Mouse (Mus musculus): ENCODE measurements at regions not wholly inside any gene's neighbourhood (a gene's known extent, or its start where the extent isn't known, plus 50 kb on each side); places are given as distances from the start of the nearest gene placed in this dataset.
A peak's percentile ranks its signal among the peaks of the same experiment; 100 is the strongest.

DNA sequence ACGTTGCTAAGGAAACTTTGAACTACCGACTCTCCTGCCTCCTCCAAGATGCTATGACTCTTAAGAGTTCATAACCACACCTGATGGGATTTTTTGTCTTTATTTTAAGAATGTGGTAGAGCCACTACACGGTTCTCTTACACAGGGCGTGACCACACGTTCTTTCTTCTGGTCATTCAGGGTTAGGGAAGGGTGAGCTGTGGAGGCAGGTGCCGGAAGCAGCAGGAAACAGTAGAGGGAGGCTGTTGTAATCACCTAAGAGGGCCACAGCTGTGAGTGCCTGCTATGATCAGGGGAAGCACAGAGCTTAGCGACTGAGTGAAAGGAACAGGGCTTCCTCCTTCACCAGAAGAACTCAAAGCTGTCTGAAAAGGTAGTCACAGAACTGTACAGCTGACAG lies 50.6 kb upstream of the Larp1 start:
- DNase-seq (ENCODE audit: low read depth) = no peak

GRCm38 (mm10) chr11:57956909-57957308 lies 52.0 kb upstream of the Larp1 start:
- no peak for DNase-seq (ENCODE audit: low read depth)

- DNase-seq (ENCODE audit: low read depth) = no peak
Measured at GRCm38 (mm10) chr11:57956076-57956475, 52.8 kb upstream of the Larp1 start.

DNA sequence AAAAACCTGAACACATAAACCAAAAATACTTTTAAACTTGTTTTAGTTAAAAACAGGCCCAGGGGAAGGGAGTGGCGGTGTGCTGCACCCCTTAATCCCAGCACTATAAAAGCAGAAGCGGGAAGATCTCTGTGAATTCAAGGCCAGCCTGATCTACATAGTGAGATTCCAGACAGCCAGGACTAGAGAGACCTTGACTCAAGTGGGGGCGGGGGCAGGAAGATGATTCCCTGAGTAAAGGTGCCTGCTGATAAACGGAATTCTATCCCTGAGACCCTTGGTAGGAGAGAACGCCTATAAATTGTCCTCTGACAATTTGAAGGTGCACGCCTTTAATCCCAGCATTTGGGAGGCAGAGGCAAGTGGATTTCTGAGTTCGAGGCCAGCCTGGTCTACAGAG lies 53.4 kb upstream of the Larp1 start:
- no peak for DNase-seq (ENCODE audit: low read depth)

DNA sequence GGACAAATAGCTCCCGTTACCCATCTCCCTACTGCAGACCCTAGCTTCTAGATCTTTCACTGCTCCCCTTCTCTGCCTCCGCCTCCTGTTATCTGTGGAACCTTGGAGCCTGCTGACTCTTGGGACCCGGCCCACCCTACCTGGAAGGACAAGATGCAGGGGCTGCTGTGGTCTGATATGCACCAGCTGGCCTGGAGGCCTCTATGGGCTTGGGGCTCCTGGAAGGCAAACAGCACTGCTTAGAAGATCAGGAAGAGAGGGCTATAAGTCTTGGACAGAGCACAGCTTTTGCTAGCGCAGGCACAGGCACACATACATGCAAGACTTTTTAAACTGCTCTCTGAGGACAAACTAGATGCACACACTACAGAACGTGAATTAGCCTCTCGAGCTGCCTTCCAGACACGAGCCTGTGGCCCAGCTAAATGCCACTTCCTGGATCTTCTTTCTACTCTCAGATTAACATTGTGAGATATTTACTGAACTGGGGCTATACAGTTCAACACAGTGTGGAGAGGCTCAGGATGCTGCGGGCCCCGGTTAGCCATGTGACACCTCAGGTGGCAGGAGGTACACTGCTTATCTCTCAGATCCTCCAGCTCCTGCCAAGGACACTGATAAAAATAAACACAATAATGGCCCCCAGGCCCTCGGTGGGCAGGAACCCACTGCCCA lies 54.2 kb upstream of the Larp1 start:
- no peak for DNase-seq (ENCODE audit: low read depth)

- no peak for DNase-seq (ENCODE audit: low read depth)
Measured at GRCm38 (mm10) chr11:57953694-57954093, 55.2 kb upstream of the Larp1 start.

GRCm38 (mm10) chr11:57952619-57953018 lies 56.2 kb upstream of the Larp1 start:
- DNase-seq (ENCODE audit: low read depth) = no peak

- no peak for DNase-seq (ENCODE audit: low read depth)
Measured at GRCm38 (mm10) chr11:57951541-57952326, 57.1 kb upstream of the Larp1 start.

GRCm38 (mm10) chr11:57950989-57951388 lies 57.9 kb upstream of the Larp1 start:
- no peak for DNase-seq (ENCODE audit: low read depth)

DNA sequence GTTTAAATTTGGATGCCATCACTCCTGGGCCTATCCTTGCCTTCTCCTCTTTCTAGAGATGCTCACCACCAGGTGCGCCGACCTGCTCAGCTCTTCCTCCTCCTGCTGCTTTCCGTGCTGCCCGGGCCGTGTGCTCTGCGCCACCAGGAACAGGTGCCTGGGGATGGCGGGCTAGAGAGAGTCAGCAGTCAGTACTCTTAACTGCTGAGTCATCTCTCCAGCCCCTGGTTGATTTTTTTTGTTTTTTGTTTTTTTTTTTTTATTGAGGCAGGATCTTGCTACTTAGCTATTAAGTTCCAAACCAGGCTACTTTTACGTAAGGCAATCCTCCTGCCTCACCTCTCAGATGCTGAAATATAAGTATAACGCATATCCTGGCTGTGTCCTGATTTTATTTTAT lies 59.8 kb upstream of the Larp1 start:
- no peak for DNase-seq (ENCODE audit: low read depth)

- no peak for DNase-seq (ENCODE audit: low read depth)
Measured at GRCm38 (mm10) chr11:57947347-57947746, 61.5 kb upstream of the Larp1 start.

DNA sequence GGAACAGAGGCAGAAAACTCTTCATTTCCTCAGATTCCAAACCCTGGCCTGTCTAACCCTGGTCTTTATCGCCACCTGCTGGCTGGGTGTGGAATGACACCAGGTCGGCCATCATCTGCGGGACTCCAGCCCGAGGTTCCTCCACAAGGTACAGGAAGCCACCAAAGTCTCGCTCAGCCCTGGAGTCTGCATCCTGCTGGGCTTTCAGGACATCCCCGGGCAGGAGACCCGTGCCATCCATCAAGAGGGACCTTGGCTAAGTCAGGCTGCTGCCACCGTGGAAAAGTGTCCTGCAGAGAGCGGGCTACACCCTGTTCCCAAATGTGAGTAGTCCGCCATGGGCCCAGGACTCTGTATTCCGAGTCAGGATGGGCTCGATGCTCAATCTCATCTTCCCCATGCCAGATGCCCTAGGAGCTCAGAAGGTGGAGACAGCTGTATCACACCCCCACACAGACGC lies 74.4 kb upstream of the Larp1 start:
- peak; percentile 27 for DNase-seq (ENCODE audit: low read depth)

- no peak for DNase-seq (ENCODE audit: low read depth)
Measured at GRCm38 (mm10) chr11:57933065-57933464, 75.8 kb upstream of the Larp1 start.

DNA sequence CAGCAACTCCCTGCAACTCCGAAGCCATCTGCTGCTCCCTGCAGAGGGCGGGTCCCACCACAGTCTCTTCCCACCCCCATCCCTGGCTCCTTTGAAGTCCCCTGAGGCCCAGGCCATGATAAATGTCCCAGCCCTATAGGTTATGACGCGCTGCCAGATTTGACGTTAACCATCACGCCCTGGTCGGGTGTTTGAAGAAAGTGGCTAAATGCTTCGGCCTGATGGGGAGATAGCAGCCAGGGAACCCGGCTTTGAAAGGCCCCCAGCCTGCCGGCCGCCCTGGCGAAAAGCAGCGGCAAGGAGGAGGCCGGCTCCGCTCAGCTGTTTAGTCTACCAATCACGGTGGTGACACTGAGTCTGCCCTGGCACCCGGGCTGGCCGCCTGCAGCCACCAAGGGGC lies 79.4 kb upstream of the Larp1 start:
- no peak for DNase-seq (ENCODE audit: low read depth)

- DNase-seq (ENCODE audit: low read depth) = no peak
Measured at GRCm38 (mm10) chr11:57920263-57920662, 87.6 kb upstream of the Hand1 start.

DNA sequence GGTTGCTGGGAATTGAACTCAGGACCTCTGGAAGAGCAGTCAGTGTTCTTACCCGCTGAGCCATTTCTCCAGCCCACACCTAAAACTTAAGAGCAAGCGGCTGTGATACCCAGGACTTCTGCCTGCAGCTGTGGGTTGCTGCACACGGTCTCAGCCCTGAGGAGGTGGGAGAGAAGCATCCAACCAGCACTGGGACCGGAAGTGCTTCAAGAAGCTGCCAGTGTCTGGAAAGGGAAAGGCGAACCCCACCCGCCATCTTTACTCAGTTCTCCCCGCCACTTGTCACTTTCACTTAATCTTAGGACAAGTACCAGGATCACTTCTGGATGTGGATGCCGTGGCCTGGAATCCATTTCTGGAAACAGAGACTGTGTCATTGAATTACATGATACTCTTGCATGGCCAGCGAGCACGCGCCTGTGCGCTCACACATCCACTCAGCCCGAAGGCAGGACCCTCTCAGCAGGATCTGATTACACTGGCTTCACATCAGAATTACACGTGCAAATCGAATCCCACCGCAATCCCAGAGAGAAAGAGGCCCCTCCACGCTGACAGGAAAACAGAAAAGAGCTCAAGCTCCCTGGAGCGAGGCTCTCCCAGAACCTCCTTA lies 85.9 kb upstream of the Hand1 start:
- no peak for DNase-seq (ENCODE audit: low read depth)

DNA sequence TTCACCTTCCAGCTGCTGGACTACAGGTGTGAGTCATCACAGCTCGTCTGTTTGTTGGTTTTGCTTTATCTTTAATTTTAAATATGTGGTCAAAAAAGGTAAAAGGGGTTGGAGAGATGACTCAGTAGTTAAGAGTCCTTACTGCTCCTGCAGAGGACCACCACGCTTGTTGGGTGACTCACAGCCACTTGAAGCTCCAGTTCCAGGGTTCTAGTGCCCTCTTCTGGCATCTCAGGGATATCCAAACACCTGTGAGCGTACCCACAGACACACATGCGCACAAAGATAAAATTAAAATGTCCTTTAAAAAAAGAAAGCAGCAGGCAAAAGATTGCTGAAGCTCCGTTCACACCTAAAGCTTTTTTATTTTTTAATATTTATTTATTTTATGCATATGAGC lies 85.4 kb upstream of the Hand1 start:
- no peak for DNase-seq (ENCODE audit: low read depth)

- no peak for DNase-seq (ENCODE audit: low read depth)
Measured at GRCm38 (mm10) chr11:57916016-57916415, 83.4 kb upstream of the Hand1 start.

- DNase-seq (ENCODE audit: low read depth) = no peak
Measured at GRCm38 (mm10) chr11:57913801-57914560, 81.4 kb upstream of the Hand1 start.

DNA sequence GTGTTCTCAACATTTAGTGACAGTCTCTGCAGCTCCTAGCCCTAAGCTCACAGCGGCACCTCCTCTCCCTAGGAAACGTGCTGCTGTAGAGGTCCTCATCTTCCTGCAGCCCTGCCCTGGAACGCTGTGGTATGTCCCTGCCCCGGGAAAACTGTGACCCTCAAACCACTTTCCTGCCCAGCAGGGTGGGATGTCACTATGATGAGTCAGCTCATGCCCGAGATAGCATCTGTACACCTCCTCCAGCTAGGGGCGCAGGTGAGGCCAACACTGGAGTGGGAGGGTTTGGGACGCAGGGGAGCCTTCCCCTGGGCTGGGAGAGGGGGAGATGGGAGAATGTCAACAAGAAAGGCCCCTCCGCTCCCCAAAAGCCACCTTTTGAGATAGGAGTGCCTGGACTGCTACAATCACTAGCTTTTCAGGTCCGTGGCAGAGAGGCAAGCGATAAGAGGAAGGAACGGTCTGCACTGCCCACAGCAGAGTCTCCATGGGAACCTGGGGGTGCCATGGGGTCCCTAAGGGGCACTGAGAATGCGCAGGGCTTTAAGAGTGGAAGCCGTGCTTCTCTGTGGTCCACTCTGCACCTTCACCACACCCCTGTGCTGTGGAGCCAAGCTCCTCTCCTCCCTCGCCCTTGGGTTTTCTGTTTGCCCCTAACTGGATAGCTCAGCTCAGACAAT lies 80.5 kb upstream of the Hand1 start:
- no peak for DNase-seq (ENCODE audit: low read depth)

DNA sequence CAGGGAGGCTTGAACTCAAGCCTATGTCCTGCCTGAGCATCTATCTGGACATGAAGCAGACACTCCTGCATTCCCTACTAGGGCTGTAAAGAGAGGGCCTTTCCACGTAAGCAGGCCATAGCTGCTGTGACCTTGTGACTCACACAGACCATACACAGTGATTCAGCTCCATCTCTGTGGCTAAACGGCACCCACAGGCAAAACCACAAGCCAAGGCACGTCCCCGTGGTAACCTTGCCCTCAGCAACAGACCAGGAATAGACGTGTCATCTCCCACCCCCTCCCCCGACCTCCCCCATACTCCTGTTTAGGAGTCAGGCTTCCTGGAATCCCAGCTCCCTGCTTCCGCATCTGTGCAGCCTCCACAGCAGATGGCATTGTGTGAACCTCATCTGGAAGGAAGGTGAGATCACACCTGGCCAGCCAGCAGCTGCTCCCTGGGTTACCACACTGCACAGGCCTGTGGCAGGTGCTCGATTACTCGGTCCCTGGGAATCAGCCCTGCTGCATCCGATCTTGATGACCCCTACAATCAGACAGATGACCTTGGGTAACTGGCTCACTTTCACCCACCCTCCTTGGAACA lies 79.2 kb upstream of the Hand1 start:
- DNase-seq (ENCODE audit: low read depth) = peak; percentile 65

Measured in fibroblast of lung, adult 2 months (primary cell).